Mouse (Mus musculus): Measurements from ENCODE around the gene Ptx4. TPM values are rescaled to one million over a fixed set of nuclear protein-coding genes. Genes with fewer than 3 reads are reported as not detected.

Ptx4 gene
- not detected for total RNA-seq (2023)

DNA sequence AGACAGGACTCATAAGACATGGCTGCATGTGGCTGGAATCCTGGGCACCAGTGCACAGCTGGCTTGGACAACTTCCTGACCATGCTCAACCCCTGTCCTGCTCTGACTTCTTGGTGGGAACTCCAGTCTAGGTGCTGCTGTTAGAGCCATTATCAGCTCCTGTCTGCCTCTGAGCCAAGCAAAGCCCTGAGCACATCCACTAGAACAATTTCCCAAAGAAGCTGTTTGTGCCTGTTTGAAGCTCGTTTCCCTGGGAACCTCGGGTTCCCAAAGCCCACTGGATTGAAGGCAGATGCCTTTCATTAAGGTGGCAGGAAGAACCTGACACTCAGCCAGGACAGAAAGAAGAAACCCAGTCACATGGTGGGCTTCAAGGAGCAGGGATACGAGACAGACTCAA, at the start of gene Ptx4:
Gene Ptx4 (plus strand): TSS at position 355 of the 400 bp plus-strand sequence.

DNA sequence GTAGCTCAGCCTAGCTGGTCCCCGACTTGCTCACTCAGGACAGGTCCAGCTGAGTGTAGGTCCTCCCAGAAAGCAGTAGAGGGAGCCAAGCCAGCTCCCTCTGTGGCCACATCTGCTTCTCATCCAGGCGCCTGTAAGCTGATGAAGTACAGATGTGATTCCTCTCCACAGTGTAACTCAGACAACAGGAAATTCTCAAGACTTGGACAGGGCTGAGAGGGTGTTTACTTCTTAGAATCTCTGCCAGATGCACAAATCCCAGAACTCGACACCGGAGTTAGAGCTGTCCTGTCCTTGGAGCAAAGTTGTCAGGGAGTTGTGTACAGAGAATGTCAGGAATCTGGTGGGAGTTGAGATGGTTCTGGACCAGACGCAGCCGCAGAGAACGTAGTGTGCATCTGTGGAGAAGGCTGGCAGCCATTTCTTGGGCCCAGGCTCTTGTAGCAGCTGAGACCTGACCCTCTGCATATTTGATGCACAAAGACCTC, 37.1 kb upstream of the Ptx4 start, which contains the start of gene Tmem204:
Gene Tmem204 (minus strand): TSS at position 148 of the 488 bp plus-strand sequence.

DNA sequence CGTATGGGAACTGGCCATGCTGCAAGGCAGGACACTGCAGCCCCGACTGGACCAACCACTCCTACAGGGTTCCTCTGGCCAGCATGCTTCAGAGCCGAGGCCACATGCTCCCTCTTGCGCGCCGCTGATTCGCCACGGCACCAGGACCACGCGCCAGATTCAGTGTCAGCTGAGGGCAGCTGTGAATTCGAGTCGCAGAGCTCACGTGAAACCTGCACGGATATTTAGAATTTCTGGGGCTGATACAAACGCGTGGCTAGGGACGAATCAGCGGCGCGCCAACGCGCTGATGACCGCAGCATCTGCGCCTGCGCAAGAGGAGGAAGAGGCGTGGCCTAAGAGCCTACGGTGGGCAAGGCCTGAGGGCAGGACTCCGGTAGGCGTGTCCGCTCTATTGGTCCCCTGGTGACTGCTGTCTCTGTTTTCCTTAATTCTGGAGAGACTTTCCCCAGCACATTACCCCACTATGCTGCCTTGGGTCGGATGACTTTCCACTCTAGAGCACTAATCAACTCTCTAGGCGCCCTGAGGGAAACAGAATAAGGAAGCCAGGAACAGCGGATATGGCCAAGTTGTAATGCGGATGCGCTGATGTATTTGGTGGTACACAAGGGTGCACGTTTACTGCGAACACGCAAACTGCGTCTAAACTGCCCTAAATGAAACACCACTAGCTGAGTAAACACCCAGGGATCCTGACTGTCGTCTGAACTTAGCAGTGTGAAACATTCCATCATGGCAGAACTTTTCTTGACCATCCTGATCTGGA, 4.7 kb upstream of the Ptx4 start, which contains the start of gene Telo2:
Gene Telo2 (minus strand): TSS at position 304 of the 769 bp plus-strand sequence.

GRCm38 (mm10) chr17:25133275-25133698, 12.7 kb downstream of the Ptx4 start, which contains the start of gene Clcn7:
Clcn7 (plus strand) TSS chr17:25133391.

DNA sequence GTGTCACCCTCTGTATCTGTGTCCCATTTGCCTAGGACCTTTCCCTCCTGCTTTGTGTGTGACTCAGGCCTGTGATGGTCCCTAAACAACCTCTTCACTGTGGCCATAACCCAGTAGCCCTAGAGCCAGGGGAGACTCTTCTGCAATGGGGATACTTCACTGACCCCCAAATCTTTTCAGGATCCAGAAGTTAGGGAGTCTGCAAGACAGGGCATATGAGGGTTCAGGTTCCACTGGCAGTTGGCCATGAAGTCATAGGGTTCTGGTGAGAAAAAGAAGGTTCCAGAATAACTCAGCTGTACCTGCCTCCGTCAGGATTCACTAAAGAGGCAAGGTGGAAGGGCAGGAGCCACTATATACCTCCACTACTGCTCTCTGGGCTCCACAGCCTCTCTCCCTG, 41.6 kb downstream of the Ptx4 start, which contains the start of gene Ccdc154:
Gene Ccdc154 (plus strand): TSS at position 301 of the 400 bp plus-strand sequence.

Other genes starting within 250 kb of the Ptx4 start
- 10 to 100 TPM; 36.0 to 39.5 TPM for gene Nubp2, start 234.4 kb upstream of the Ptx4 start, total RNA-seq (2023)
- 10 to 100 TPM; 20.6 to 24.6 TPM for gene Spsb3, start 234.1 kb upstream of the Ptx4 start, total RNA-seq (2023)
- gene Eme2, start 225.7 kb upstream of the Ptx4 start, total RNA-seq (2023): 10 to 100 TPM; 11.7 to 16.5 TPM
- gene Mrps34, start 225.6 kb upstream of the Ptx4 start, total RNA-seq (2023): 10 to 100 TPM; 14.6 to 18.9 TPM
- gene Nme3, start 224.3 kb upstream of the Ptx4 start, total RNA-seq (2023): 10 to 100 TPM; 15.6 to 23.0 TPM
- gene Mapk8ip3, start 183.8 kb upstream of the Ptx4 start, total RNA-seq (2023): 10 to 100 TPM; 61.9 to 68.8 TPM
- gene Jpt2, start 160.1 kb upstream of the Ptx4 start, total RNA-seq (2023): 10 to 100 TPM; 36.4 to 38.8 TPM
- gene Cramp1l, start 105.0 kb upstream of the Ptx4 start, total RNA-seq (2023): 10 to 100 TPM; 29.6 to 30.1 TPM
- 10 to 100 TPM; 13.2 to 21.9 TPM for gene Ift140, start 104.7 kb upstream of the Ptx4 start, total RNA-seq (2023)
- not detected for gene Tmem204, start 37.2 kb upstream of the Ptx4 start, total RNA-seq (2023)
- 10 to 100 TPM; 10.4 to 11.8 TPM for gene Telo2, start 4.8 kb upstream of the Ptx4 start, total RNA-seq (2023)
- gene Clcn7, start 12.6 kb downstream of the Ptx4 start, total RNA-seq (2023): 10 to 100 TPM; 27.5 to 31.4 TPM
- gene Ccdc154, start 41.7 kb downstream of the Ptx4 start, total RNA-seq (2023): under 1 TPM in 1 of 2 experiments, not detected in 1; 0.22 TPM
- not detected for gene Gm38655, start 54.7 kb downstream of the Ptx4 start, total RNA-seq (2023)
- gene BC003965, start 63.8 kb downstream of the Ptx4 start, total RNA-seq (2023): 1 to 10 TPM; 5.6 to 6.3 TPM
- gene Unkl, start 67.6 kb downstream of the Ptx4 start, total RNA-seq (2023): 10 to 100 TPM; 15.9 to 21.7 TPM
- 10 to 100 TPM; 13.4 to 15.4 TPM for gene Gnptg, start 119.4 kb downstream of the Ptx4 start, total RNA-seq (2023)
- gene Tsr3, start 119.4 kb downstream of the Ptx4 start, total RNA-seq (2023): 1 to 10 TPM; 7.6 to 7.7 TPM
- gene Baiap3, start 135.6 kb downstream of the Ptx4 start, total RNA-seq (2023): 1 to 10 TPM; 5.4 to 8.2 TPM
- 100 to 1,000 TPM; 193 to 202 TPM for gene Ube2i, start 153.9 kb downstream of the Ptx4 start, total RNA-seq (2023)
- 100 to 1,000 TPM; 125 to 158 TPM for gene Prss34, start 177.6 kb downstream of the Ptx4 start, total RNA-seq (2023)
- not detected for gene Prss28, start 187.9 kb downstream of the Ptx4 start, total RNA-seq (2023)
- not detected for gene Prss29, start 197.9 kb downstream of the Ptx4 start, total RNA-seq (2023)
- gene Tpsab1, start 224.8 kb downstream of the Ptx4 start, total RNA-seq (2023): not detected
- gene Tpsb2, start 245.5 kb downstream of the Ptx4 start, total RNA-seq (2023): not detected
- gene Tpsg1, start 248.5 kb downstream of the Ptx4 start, total RNA-seq (2023): not detected